Mouse (Mus musculus): ENCODE data around the gene Trpt1.
"Not testable (repeated sequence)": the region's sequence is repeated elsewhere in the genome, so short reads cannot be mapped to it uniquely, and the experiment has no call there.

GRCm38 (mm10) chr19:6991166-6991565 is 4.8 kb upstream of the Trpt1 start:
- TF ChIP-seq MYOD1 (IDR thresholded peaks at IDR 0.05; ENCODE audit: control insufficient read depth, insufficient read length, low read depth); MAX (IDR thresholded peaks at IDR 0.05); CTCF (IDR thresholded peaks at IDR 0.05; ENCODE audit: control insufficient read depth, insufficient read depth, insufficient read length); CEBPB (IDR thresholded peaks at IDR 0.05; ENCODE audit: low read depth); USF1 (IDR thresholded peaks at IDR 0.05; ENCODE audit: low read depth): not testable (repeated sequence)
